Mouse (Mus musculus) intestine, embryonic 14.5 days (tissue): ENCODE results near the gene Shroom2. TPM values are rescaled to one million over a fixed set of nuclear protein-coding genes. Genes with fewer than 3 reads are reported as not detected.

Source experiments
- ATAC-seq: fragments of 200-750 bp; cut with Nextera tagmentation; replicated peaks from 2 replicates; pipeline ENCODE4 v1.8.0; 2017; ENCODE audit warnings: low read depth, moderate number of reproducible peaks, moderate TSS enrichment, moderate library complexity; ENCODE audit not compliant: low FRiP score, low TSS enrichment
- DNase-seq: peaks from one replicate; pipeline ENCODE4 v3.0.0-alpha.2; 2018; ENCODE audit warnings: low spot score
- H3K27ac ChIP-seq: fragments of 300-500 bp; sonication (generic); 2 replicates; pipeline ENCODE4 v1.5.1; 2014; ENCODE audit warnings: low read depth, mild to moderate bottlenecking, control low read depth
- H3K27me3 ChIP-seq: fragments of 300-500 bp; sonication (generic); replicated peaks from 2 replicates; pipeline ENCODE4 v1.6.1; 2014; ENCODE audit warnings: low read length, control low read depth; ENCODE audit not compliant: control insufficient read depth, insufficient read depth
- H3K36me3 ChIP-seq: fragments of 300-500 bp; sonication (generic); 2 replicates; pipeline ENCODE4 v1.6.1; 2014; ENCODE audit warnings: low read length, control low read depth; ENCODE audit not compliant: control insufficient read depth, insufficient read depth
- H3K4me1 ChIP-seq: fragments of 300-500 bp; sonication (generic); replicated peaks from 2 replicates; pipeline ENCODE4 v1.6.1; 2014; ENCODE audit warnings: low read length, control low read depth, mixed read lengths; ENCODE audit not compliant: control insufficient read depth, insufficient read depth
- H3K4me2 ChIP-seq: fragments of 300-500 bp; sonication (generic); 2 replicates; pipeline ENCODE4 v1.6.1; 2014; ENCODE audit warnings: low read length
- H3K4me3 ChIP-seq: fragments of 300-500 bp; sonication (generic); 2 replicates; pipeline ENCODE4 v1.5.1; 2014; ENCODE audit warnings: low read depth, low read length, control low read depth, mixed read lengths
- H3K9ac ChIP-seq: fragments of 300-500 bp; sonication (generic); 2 replicates; pipeline ENCODE4 v1.6.1; 2014; ENCODE audit warnings: mild to moderate bottlenecking, low read length
- H3K9me3 ChIP-seq: fragments of 300-500 bp; sonication (generic); 2 replicates; pipeline ENCODE4 v1.6.1; 2016; ENCODE audit warnings: low read length, control low read depth; ENCODE audit not compliant: control insufficient read depth
- WGBS: fragments of 180-500 bp; shearing (Covaris S2); extraction: QIAGEN DNeasy Blood & Tissue Kit; methylation state at CpG from one replicate; pipeline ENCODE4 v1.1.7; 2014; 5-methylcytosine and 5-hydroxymethylcytosine counted together
- polyA plus RNA-seq: library from polyadenylated mRNA; unstranded; fragments of >200 nt; fragmentation: Nextera tagmentation; extraction: Ambion mirVana; gene quantifications from 2 replicates; pipeline ENCODE4 v1.2.1, GENCODE M21; 2014

Shroom2 gene
- polyA plus RNA-seq, 1 experiment from 2014 or later, result 8.7 TPM

GRCm38 (mm10) chrX:152764171-152764570 is 5.1 kb downstream of the Shroom2 start:
- H3K4me3 ChIP-seq, result no peak overlapping the region
- H3K27me3 ChIP-seq, result peaks cover 3% of the 10 kb centered on the region; the same call in 1 of the 2 replicates
- DNase-seq (no peak), ATAC-seq (no peak)
- no peak overlapping the region for H3K27ac ChIP-seq
- H3K9ac ChIP-seq, result no peak overlapping the region
- H3K9me3 ChIP-seq, result no peaks in the 10 kb centered on the region
- no peaks in the 10 kb centered on the region for H3K36me3 ChIP-seq
- WGBS, result 44% methylated on average over 2 of the region's 2 CpGs
- H3K4me2 ChIP-seq, result no peak overlapping the region
- no peaks in the 10 kb centered on the region for H3K4me1 ChIP-seq

- H3K4me2 ChIP-seq, result no peak overlapping the region
- ATAC-seq (no peak), DNase-seq (no peak)
- no peaks in the 10 kb centered on the region for H3K27me3 ChIP-seq
- 73% methylated on average over 2 of the region's 2 CpGs for WGBS
- no peaks in the 10 kb centered on the region for H3K4me1 ChIP-seq
- H3K4me3 ChIP-seq, result no peak overlapping the region
- no peak overlapping the region for H3K27ac ChIP-seq
- H3K9me3 ChIP-seq, result no peaks in the 10 kb centered on the region
- H3K36me3 ChIP-seq, result no peaks in the 10 kb centered on the region
- H3K9ac ChIP-seq, result no peak overlapping the region
Observed at GRCm38 (mm10) chrX:152762855-152763254, 6.4 kb downstream of the Shroom2 start.

- Histone ChIP-seq H3K27me3 (no peaks in the 10 kb centered on the region), H3K9me3 (no peaks in the 10 kb centered on the region), H3K36me3 (no peaks in the 10 kb centered on the region), H3K4me2 (no peak overlapping the region), H3K4me3 (no peak overlapping the region), H3K9ac (no peak overlapping the region), H3K27ac (no peak overlapping the region), H3K4me1 (no peaks in the 10 kb centered on the region)
- ATAC-seq, result no peak
- no peak for DNase-seq
- 22% methylated on average over 2 of the region's 2 CpGs for WGBS
Observed at GRCm38 (mm10) chrX:152762437-152762836, 6.8 kb downstream of the Shroom2 start.

GRCm38 (mm10) chrX:152756293-152756692 is 13.0 kb downstream of the Shroom2 start:
- Histone ChIP-seq H3K27ac (no peak overlapping the region), H3K9me3 (no peaks in the 10 kb centered on the region), H3K4me3 (no peak overlapping the region), H3K4me1 (no peaks in the 10 kb centered on the region), H3K27me3 (no peaks in the 10 kb centered on the region), H3K4me2 (no peak overlapping the region), H3K36me3 (no peaks in the 10 kb centered on the region), H3K9ac (no peak overlapping the region)
- WGBS, result 92% methylated on average over 5 of the region's 5 CpGs
- ATAC-seq, result no peak
- DNase-seq, result no peak

- no peak for ATAC-seq
- no peaks in the 10 kb centered on the region for H3K4me1 ChIP-seq
Observed at GRCm38 (mm10) chrX:152755819-152756218, 13.4 kb downstream of the Shroom2 start.

GRCm38 (mm10) chrX:152745925-152746324 is 23.3 kb downstream of the Shroom2 start:
- H3K4me1 ChIP-seq, result no peaks in the 10 kb centered on the region
- no peak overlapping the region for H3K9ac ChIP-seq
- H3K36me3 ChIP-seq, result no peaks in the 10 kb centered on the region
- no peak overlapping the region for H3K4me3 ChIP-seq
- H3K4me2 ChIP-seq, result no peak overlapping the region
- 0 out of 2 replicates have a peak, but pooled peaks cover 3% of the 10 kb centered on the region for H3K27me3 ChIP-seq
- H3K9me3 ChIP-seq, result no peaks in the 10 kb centered on the region
- H3K27ac ChIP-seq, result no peak overlapping the region
- ATAC-seq (no peak), DNase-seq (no peak)
- WGBS, result 85% methylated on average over 2 of the region's 2 CpGs

More at GRCm38 (mm10) chrX:152755819-152756218, 13.4 kb downstream of the Shroom2 start:
- no peaks in the 10 kb centered on the region for H3K9me3 ChIP-seq
- H3K27ac ChIP-seq, result no peak overlapping the region
- DNase-seq, result no peak
- 82% methylated on average over 1 of the region's 1 CpGs for WGBS
- no peak overlapping the region for H3K4me3 ChIP-seq
- no peaks in the 10 kb centered on the region for H3K27me3 ChIP-seq
- no peak overlapping the region for H3K9ac ChIP-seq
- H3K4me2 ChIP-seq, result no peak overlapping the region
- no peaks in the 10 kb centered on the region for H3K36me3 ChIP-seq

- H3K9ac ChIP-seq, result no peak overlapping the region
Observed at GRCm38 (mm10) chrX:152743642-152744041, 25.6 kb downstream of the Shroom2 start.

GRCm38 (mm10) chrX:152738759-152739368 is 30.4 kb downstream of the Shroom2 start:
- ATAC-seq (no peak), DNase-seq (no peak)
- WGBS, result 61% methylated on average over 4 of the region's 4 CpGs
- Histone ChIP-seq H3K4me2 (no peak overlapping the region), H3K27me3 (0 out of 2 replicates have a peak, but pooled peaks cover 15% of the 10 kb centered on the region), H3K4me1 (no peaks in the 10 kb centered on the region), H3K9ac (no peak overlapping the region), H3K27ac (no peak overlapping the region), H3K9me3 (no peaks in the 10 kb centered on the region), H3K36me3 (no peaks in the 10 kb centered on the region), H3K4me3 (no peak overlapping the region)

More at GRCm38 (mm10) chrX:152743642-152744041, 25.6 kb downstream of the Shroom2 start:
- Histone ChIP-seq H3K4me2 (no peak overlapping the region), H3K27me3 (0 out of 2 replicates have a peak, but pooled peaks cover 10% of the 10 kb centered on the region), H3K27ac (no peak overlapping the region), H3K4me1 (no peaks in the 10 kb centered on the region), H3K9me3 (no peaks in the 10 kb centered on the region), H3K4me3 (no peak overlapping the region), H3K36me3 (no peaks in the 10 kb centered on the region)
- no peak for DNase-seq
- ATAC-seq, result no peak

GRCm38 (mm10) chrX:152738191-152738590 is 31.1 kb downstream of the Shroom2 start:
- Histone ChIP-seq H3K4me1 (no peaks in the 10 kb centered on the region), H3K27me3 (0 out of 2 replicates have a peak, but pooled peaks cover 17% of the 10 kb centered on the region), H3K4me3 (no peak overlapping the region), H3K4me2 (no peak overlapping the region), H3K36me3 (no peaks in the 10 kb centered on the region), H3K9ac (no peak overlapping the region), H3K9me3 (no peaks in the 10 kb centered on the region), H3K27ac (no peak overlapping the region)
- WGBS, result 61% methylated on average over 2 of the region's 2 CpGs
- DNase-seq, result no peak
- no peak for ATAC-seq
